Mouse (Mus musculus) midbrain, embryonic 11.5 days (tissue): ENCODE measurements around the gene C87436. TPM values are rescaled to one million over a fixed set of nuclear protein-coding genes. Genes with fewer than 3 reads are reported as not detected.

Experiments
- ATAC-seq: fragments of 200-750 bp; cut with Nextera tagmentation; 2 replicates; pipeline ENCODE4 v1.8.0; 2017; ENCODE audit warnings: moderate TSS enrichment, moderate library complexity; ENCODE audit not compliant: low FRiP score
- DNase-seq: peaks from one replicate; pipeline ENCODE4 v3.0.0; 2015; ENCODE audit warnings: low spot score; ENCODE audit errors: missing footprints
- H3K27ac ChIP-seq: fragments of 300-500 bp; sonication (generic); 2 replicates; pipeline ENCODE4 v1.5.1; 2014; ENCODE audit warnings: low read depth, low read length
- H3K27me3 ChIP-seq: fragments of 300-500 bp; sonication (generic); 2 replicates; pipeline ENCODE4 v1.6.1; 2014; ENCODE audit warnings: mild to moderate bottlenecking, low read length, moderate library complexity, mixed read lengths; ENCODE audit not compliant: control insufficient read depth, insufficient read depth
- H3K36me3 ChIP-seq: fragments of 300-500 bp; sonication (generic); 2 replicates; pipeline ENCODE4 v1.6.1; 2014; ENCODE audit warnings: mild to moderate bottlenecking, low read length, moderate library complexity, mixed read lengths; ENCODE audit not compliant: control insufficient read depth, insufficient read depth
- H3K4me1 ChIP-seq: fragments of 300-500 bp; sonication (generic); 2 replicates; pipeline ENCODE4 v1.6.1; 2014; ENCODE audit warnings: low read length; ENCODE audit not compliant: control insufficient read depth, insufficient read depth
- H3K4me2 ChIP-seq: fragments of 300-500 bp; sonication (generic); 2 replicates; pipeline ENCODE4 v1.6.1; 2014; ENCODE audit warnings: mild to moderate bottlenecking, moderate library complexity
- H3K4me3 ChIP-seq: fragments of 300-500 bp; sonication (generic); 2 replicates; pipeline ENCODE4 v1.5.1; 2014; ENCODE audit warnings: low read depth, low read length
- H3K9ac ChIP-seq: fragments of 300-500 bp; sonication (generic); 2 replicates; pipeline ENCODE4 v1.6.1; 2014; ENCODE audit warnings: low read length
- H3K9me3 ChIP-seq: fragments of 300-500 bp; sonication (generic); 2 replicates; pipeline ENCODE4 v1.6.1; 2016; ENCODE audit warnings: low read length; ENCODE audit not compliant: control insufficient read depth
- WGBS: fragments of 180-500 bp; shearing (Covaris S2); extraction: QIAGEN DNeasy Blood & Tissue Kit; methylation state at CpG from one replicate; pipeline ENCODE4 v1.1.7; 2014; 5-methylcytosine and 5-hydroxymethylcytosine counted together
- polyA plus RNA-seq: library from polyadenylated mRNA; unstranded; fragments of >200 nt; fragmentation: Nextera tagmentation; extraction: Ambion mirVana; gene quantifications from 2 replicates; pipeline ENCODE4 v1.2.1, GENCODE M21; 2014

Gene C87436
- polyA plus RNA-seq, 1 experiment from 2014 or later, result 23.6 TPM

DNA sequence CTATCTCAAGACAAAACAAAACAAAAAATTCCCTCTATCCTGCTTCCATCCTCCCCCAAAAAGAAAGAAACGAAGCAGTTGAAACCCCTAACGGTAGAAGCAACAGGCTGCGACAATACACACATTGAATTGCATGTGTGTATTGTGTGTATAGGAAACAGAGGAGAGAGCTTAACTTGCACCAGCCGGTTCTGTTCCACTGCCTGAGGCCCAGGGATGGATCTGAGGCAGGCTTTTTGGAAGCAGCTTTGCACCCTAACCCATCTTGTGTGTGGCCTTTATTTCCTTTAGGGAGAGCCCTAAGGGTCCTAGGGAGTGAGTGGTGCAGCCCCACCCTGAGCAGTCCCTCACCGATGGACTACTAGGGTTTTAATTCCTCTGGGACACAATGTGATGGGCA lies 58.4 kb downstream of the C87436 start:
- H3K4me1 ChIP-seq, result no peaks in the 10 kb centered on the region
- H3K4me2 ChIP-seq, result no peak overlapping the region
- H3K4me3 ChIP-seq, result no peak overlapping the region
- no peaks in the 10 kb centered on the region for H3K27me3 ChIP-seq
- no peak overlapping the region for H3K9ac ChIP-seq
- peak; percentile 49 for DNase-seq
- no peak overlapping the region for H3K27ac ChIP-seq
- no peaks in the 10 kb centered on the region for H3K36me3 ChIP-seq
- WGBS, result 77% methylated on average over 5 of the region's 5 CpGs
- H3K9me3 ChIP-seq, result no peaks in the 10 kb centered on the region
- ATAC-seq, result no peak

DNA sequence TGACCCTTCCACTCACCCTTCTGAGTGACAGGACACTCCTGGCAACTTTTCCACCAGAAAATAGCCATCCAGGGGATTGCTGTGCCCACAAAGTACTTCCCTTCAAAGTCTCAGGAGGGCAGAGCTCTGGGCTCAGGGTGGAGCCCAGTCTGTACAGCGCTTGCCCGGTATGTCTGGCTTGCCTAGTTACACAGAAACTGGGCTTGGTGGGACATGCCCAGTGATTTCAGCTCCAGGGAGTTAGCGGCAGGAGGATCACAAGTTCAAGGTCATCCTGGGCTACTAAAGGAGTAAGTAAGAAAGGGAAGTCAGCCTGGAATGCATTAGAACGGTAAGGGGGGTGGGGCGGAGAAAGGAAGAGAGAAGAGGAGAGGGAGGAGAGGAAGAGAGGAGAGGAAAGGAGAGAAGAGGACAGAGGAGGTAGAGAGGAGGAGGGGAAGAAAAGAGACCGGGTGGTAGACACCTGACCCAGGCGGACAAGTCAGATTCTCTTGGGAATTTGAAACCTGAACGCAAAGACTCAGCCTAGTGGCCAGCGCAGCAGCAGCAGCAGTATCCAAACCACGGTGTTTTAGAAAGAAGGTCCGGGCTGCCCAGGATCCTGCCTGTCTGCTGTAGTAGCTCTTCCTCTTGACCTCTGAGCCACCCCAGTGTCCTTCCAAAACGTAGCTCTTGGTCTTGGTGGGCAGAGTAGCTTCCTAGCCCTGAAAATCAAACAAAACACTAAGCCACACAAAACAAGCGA lies 59.1 kb downstream of the C87436 start:
- ATAC-seq, result no peak
- Histone ChIP-seq H3K4me3 (no peak overlapping the region), H3K9me3 (no peaks in the 10 kb centered on the region), H3K27me3 (no peaks in the 10 kb centered on the region), H3K4me1 (no peaks in the 10 kb centered on the region), H3K9ac (no peak overlapping the region), H3K27ac (no peak overlapping the region), H3K4me2 (no peak overlapping the region), H3K36me3 (no peaks in the 10 kb centered on the region)
- DNase-seq, result peak; percentile 88
- 27% methylated on average over 13 of the region's 13 CpGs for WGBS

DNA sequence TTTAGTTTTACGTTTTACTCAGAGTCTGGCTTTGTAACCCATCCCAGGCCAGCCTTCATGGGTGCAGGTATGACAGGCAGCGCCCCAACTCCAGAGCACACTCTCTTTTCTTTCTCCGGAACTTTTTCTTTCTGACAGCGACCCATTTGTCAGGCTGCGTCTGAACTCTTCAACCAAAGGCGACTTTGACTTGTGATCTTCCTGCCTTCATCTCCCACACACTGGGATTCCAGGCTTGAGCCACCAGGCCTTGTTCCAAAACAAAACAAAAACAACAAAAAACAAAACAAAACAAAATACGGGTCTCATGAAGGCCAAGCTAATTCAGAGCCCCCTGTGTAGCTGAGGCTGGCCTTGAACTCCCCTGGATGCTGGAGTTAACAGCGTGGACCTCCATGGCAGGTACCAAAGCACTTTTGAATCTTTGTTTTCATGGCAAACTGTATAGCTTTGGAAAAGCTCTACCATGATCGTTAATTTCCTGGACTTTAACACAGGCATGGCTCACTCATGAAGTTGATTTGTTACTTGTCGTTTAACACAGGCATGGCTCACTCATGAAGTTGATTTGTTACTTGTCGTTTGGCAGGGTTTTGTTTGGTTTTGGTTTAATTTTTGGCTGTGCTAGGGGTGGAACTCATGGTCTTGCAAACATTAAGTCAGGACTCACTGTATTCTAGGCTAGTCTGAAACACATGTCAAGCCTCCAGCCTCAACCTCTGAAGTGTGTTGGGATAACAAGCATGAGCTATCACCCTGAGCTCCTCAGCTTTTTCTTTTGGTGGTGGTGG lies 60.0 kb downstream of the C87436 start:
- no peak overlapping the region for H3K27ac ChIP-seq
- WGBS, result 83% methylated on average over 11 of the region's 11 CpGs

DNA sequence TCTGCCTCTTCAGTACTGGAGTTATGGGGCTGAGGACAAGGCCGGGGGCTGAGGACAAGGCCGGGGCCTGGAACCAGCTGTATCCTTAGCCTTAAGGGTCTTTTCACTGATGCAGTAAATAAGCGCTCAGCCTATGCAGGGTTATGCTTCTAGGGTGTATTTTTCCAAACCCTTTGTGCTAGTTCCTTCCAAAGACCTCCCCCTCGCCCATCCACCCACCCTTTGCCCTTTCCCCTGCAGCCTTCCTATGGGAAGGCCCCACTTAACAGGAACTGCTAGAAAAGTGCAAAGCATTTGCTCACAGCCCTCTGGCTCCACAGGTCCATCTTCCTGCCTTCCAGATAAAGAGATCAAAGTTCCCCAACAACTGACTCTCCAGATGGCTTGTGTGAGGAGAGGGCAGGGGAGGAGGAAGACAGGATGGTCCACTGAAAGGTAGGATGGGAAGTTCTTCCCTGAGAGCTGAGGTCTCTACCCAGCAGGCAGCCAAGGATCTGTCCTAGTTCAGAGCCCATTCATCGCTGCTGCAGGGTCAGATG lies 61.5 kb downstream of the C87436 start:
- DNase-seq (peak; percentile 33), ATAC-seq (no peak)
- H3K4me2 ChIP-seq, result no peak overlapping the region
- no peak overlapping the region; the same call in 1 of the 2 replicates for H3K9ac ChIP-seq
- H3K4me3 ChIP-seq, result no peak overlapping the region
- H3K9me3 ChIP-seq, result no peaks in the 10 kb centered on the region
- WGBS, result 72% methylated on average over 5 of the region's 5 CpGs
- H3K36me3 ChIP-seq, result no peaks in the 10 kb centered on the region
- H3K27me3 ChIP-seq, result no peaks in the 10 kb centered on the region
- no peaks in the 10 kb centered on the region for H3K4me1 ChIP-seq
- H3K27ac ChIP-seq, result no peak overlapping the region

More for the DNA sequence above, 60.0 kb downstream of the C87436 start:
- DNase-seq, result peak; percentile 73
- H3K36me3 ChIP-seq, result no peaks in the 10 kb centered on the region
- no peaks in the 10 kb centered on the region for H3K27me3 ChIP-seq
- no peak for ATAC-seq
- no peak overlapping the region for H3K9ac ChIP-seq
- no peak overlapping the region for H3K4me2 ChIP-seq
- H3K4me3 ChIP-seq, result no peak overlapping the region
- H3K4me1 ChIP-seq, result no peaks in the 10 kb centered on the region
- H3K9me3 ChIP-seq, result no peaks in the 10 kb centered on the region

DNA sequence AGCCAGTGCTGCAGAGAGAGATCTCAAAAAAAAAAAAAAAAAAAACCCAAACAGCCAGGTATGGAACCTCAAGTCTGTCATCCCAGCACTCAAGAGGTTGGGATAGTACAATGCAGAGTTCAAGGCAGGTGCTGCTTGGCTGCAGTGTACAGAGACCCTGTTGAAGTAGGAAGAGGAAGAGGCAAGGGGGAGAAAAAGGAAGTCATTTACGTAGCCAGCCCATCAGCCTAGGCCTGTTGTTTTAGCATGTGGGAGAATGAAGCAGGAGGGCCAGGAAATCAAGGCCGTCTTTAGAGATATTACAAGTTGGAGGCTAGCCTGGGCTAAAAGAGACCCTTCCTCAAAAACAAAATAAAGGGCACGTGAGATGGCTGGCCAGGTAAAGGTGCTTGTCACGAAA lies 65.3 kb downstream of the C87436 start:
- peak; percentile 8 for DNase-seq
- 91% methylated on average over 4 of the region's 4 CpGs for WGBS
- Histone ChIP-seq H3K36me3 (no peaks in the 10 kb centered on the region), H3K4me3 (no peak overlapping the region), H3K27me3 (no peaks in the 10 kb centered on the region), H3K9me3 (no peaks in the 10 kb centered on the region), H3K9ac (no peak overlapping the region), H3K4me1 (no peaks in the 10 kb centered on the region), H3K27ac (no peak overlapping the region), H3K4me2 (no peak overlapping the region)
- ATAC-seq, result no peak

DNA sequence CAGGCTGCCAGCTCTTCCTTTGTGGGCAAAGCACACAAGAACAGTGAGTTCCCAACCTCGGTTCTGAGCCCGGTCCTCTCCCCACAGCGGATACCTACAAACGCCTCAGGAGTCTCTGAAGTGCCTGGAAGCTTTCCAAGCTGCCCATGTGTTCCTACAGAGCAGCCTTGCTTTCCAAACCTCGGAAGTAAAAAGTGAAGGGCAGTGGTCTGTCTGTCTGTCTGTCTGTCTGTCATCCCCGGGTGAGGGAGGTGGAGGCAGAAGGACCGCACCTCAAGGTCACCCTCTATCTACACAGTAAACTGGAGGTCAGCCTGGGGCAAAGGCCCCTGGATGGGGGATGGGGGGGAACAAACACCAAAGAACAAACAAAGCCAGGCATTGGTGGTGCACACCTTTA lies 67.5 kb downstream of the C87436 start:
- H3K4me2 ChIP-seq, result no peak overlapping the region
- H3K9me3 ChIP-seq, result no peaks in the 10 kb centered on the region
- no peaks in the 10 kb centered on the region for H3K27me3 ChIP-seq
- DNase-seq (peak; percentile 47), ATAC-seq (no peak)
- no peak overlapping the region for H3K4me3 ChIP-seq
- no peaks in the 10 kb centered on the region for H3K4me1 ChIP-seq
- H3K36me3 ChIP-seq, result no peaks in the 10 kb centered on the region
- no peak overlapping the region for H3K9ac ChIP-seq
- no peak overlapping the region for H3K27ac ChIP-seq
- 86% methylated on average over 7 of the region's 7 CpGs for WGBS

DNA sequence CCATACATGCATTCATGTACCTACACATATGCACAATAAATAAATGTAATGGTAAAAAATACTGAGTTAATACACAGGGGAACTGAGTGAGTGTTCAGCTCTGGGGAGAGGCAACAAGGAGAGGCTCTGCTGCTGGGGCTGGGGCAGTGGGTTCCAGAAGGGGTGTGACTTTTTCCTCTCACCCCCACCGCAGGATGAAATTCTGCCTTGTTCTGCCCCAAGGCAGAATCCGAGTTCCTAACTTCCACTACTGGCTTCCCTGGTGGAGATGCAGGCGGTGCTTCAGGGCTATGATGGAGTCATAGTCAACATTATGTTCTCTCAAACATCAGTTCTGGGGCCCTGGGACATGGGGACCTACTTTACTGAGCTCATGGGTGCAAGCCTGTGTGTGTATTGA lies 68.1 kb downstream of the C87436 start:
- H3K9ac ChIP-seq, result no peak overlapping the region
- DNase-seq (peak; percentile 10), ATAC-seq (no peak)
- H3K9me3 ChIP-seq, result no peaks in the 10 kb centered on the region
- no peaks in the 10 kb centered on the region for H3K4me1 ChIP-seq
- H3K4me3 ChIP-seq, result no peak overlapping the region
- no peak overlapping the region for H3K4me2 ChIP-seq
- H3K27ac ChIP-seq, result no peak overlapping the region
- 83% methylated on average over 3 of the region's 3 CpGs for WGBS
- H3K27me3 ChIP-seq, result no peaks in the 10 kb centered on the region
- H3K36me3 ChIP-seq, result no peaks in the 10 kb centered on the region

DNA sequence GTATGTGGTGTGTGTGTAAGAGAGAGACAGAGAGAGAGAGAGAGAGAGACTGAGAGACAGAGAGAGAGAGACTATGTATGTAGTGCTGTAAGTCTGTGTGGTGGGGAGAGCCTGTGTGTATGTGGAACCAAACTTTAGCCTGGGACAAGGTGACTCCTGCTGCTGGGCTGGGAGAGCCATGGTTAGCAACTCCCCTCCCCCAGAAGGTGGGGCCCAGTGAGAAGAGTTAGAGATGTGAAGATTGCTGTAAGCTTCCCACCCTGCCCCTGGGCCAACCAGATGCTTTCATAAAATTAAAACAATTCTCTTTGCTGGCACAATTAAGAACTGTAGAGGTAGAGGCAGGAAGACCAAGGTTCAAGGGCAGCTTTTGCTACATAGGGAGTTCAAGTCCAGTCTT lies 68.9 kb downstream of the C87436 start:
- Histone ChIP-seq H3K9me3 (no peaks in the 10 kb centered on the region), H3K27ac (no peak overlapping the region)
- no peak for ATAC-seq

DNA sequence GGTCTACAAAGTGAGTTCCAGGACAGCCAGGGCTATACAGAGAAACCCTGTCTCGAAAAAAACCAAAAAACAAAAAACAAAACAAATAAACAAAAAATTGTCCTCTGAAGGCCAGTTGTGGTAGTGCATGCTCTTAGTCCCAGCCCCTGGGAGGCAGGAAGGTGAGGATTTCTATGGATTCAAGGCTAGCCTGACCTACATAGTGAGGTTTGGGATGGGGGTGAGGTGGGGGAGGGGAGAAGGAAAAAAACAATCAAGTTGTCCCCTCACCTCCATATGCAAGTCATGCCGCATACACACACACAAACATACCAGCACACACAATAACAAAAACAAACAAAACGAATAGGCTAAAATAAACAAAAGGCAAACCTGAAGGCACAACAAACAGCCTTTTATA lies 70.6 kb downstream of the C87436 start:
- no peaks in the 10 kb centered on the region for H3K4me1 ChIP-seq
- no peak overlapping the region for H3K4me2 ChIP-seq
- ATAC-seq (no peak), DNase-seq (peak; percentile 61)
- no peak overlapping the region for H3K4me3 ChIP-seq
- H3K27ac ChIP-seq, result no peak overlapping the region
- no peaks in the 10 kb centered on the region for H3K27me3 ChIP-seq
- no peaks in the 10 kb centered on the region for H3K9me3 ChIP-seq
- 79% methylated on average over 3 of the region's 3 CpGs for WGBS
- no peak overlapping the region for H3K9ac ChIP-seq
- H3K36me3 ChIP-seq, result no peaks in the 10 kb centered on the region

More for the DNA sequence above, 68.9 kb downstream of the C87436 start:
- no peak overlapping the region for H3K4me2 ChIP-seq
- no peaks in the 10 kb centered on the region for H3K4me1 ChIP-seq
- no peak overlapping the region for H3K9ac ChIP-seq
- H3K27me3 ChIP-seq, result no peaks in the 10 kb centered on the region
- H3K36me3 ChIP-seq, result no peaks in the 10 kb centered on the region
- H3K4me3 ChIP-seq, result no peak overlapping the region
- no peak for DNase-seq
